Mouse (Mus musculus): ENCODE results near the gene B3gnt2.

Gene B3gnt2

DNA sequence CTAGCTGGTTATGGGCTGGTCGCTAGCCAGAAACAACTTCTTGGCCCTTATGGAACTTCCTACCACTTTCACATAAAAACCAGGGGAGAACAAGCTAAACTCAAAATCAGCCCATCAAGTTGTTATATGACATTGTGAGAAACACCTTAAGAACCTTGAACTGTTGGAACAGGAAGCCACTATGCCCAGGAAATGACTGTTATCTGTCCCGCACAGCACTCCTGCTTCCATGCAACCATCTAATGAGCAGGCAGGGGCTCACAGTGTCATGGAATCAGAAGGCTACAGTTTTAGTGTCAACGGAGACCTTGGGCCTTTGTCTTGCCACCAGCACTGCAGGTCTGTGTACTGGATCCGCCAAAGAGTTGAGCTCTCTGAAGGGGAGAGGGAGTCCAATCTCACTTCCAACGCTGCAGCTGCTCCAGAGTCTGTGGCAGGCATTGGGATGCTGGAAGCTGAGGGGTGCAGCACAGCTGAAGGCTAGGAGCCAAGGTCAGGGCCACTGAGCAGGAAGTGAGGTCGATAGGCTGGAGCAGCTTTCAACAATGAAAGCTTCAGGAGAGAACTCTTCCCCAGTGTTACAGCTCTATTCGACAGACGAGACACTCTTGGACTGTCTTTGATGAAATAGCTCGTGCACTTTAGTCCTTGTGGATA is 36.6 kb downstream of the B3gnt2 start:
- no peak for ATAC-seq (ENCODE audit: insufficient number of reproducible peaks, low FRiP score, low TSS enrichment)

DNA sequence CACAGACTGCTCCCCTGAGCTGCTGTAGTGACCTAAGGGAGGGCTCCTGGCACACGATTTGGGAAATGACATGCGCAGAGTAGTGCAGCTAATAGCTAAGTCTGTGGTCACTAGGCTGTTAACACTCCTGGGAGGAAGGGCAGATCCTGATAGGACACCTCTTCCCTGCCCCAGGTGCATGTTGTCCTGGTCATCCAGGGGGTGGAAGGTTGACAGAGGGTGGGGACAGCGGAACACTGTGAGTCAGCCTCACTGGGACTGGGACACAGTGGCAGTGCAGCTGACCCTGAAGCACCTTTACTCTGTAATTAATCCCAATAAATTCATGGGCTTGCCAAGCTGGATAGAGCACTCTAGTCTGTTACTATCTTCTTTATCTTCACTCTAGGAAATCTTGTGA is 39.5 kb downstream of the B3gnt2 start:
- ATAC-seq (ENCODE audit: insufficient number of reproducible peaks, low FRiP score, low TSS enrichment): no peak

DNA sequence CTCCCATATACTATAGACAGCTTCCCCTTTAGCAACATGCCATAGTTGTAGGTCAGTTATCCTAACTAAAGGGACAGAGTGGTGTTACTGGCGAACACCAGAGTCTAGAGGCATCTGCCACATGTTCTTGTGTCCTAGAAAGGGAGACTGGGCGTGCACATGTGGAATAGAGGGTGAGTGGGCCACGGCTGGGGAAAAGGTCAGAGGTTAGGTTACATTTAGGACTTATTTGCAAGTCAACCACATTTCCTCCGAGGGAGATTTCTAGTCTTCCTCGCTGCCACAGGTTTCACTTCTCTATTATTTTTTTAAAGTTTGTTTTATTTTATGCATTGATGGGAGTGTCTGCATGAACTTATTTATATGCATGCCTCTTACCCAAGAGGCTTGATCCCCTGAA is 42.4 kb downstream of the B3gnt2 start:
- ATAC-seq (ENCODE audit: insufficient number of reproducible peaks, low FRiP score, low TSS enrichment): no peak

- no peak for ATAC-seq (ENCODE audit: insufficient number of reproducible peaks, low FRiP score, low TSS enrichment)
Observed at GRCm38 (mm10) chr11:22815877-22816276, 44.9 kb downstream of the B3gnt2 start.

- no peak for ATAC-seq (ENCODE audit: insufficient number of reproducible peaks, low FRiP score, low TSS enrichment)
Observed at GRCm38 (mm10) chr11:22815143-22815542, 45.6 kb downstream of the B3gnt2 start.

GRCm38 (mm10) chr11:22813921-22814704 is 46.6 kb downstream of the B3gnt2 start:
- no peak for ATAC-seq (ENCODE audit: insufficient number of reproducible peaks, low FRiP score, low TSS enrichment)

GRCm38 (mm10) chr11:22813427-22813826 is 47.3 kb downstream of the B3gnt2 start:
- no peak for ATAC-seq (ENCODE audit: insufficient number of reproducible peaks, low FRiP score, low TSS enrichment)

DNA sequence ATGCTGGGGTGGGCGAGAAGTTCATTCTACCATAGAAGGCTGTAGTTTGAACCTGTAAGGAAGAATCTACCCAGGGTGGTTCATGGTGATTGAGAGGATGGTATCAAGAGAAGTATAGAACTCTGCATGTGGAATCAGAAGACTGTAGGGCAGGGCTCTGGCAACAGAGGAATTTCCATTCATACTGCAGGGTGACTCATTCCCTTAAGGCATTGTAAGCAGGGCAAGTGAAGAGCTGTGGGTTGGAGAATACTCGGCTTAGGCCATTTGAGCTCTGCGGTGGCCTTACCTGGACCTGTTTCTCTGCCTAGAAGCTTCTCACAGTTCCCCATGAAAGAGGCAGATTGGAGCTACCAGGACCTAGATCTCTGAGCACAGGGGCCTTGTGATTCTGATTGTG is 49.3 kb downstream of the B3gnt2 start:
- no peak for ATAC-seq (ENCODE audit: insufficient number of reproducible peaks, low FRiP score, low TSS enrichment)

GRCm38 (mm10) chr11:22809465-22810096 is 51.2 kb downstream of the B3gnt2 start:
- ATAC-seq (ENCODE audit: insufficient number of reproducible peaks, low FRiP score, low TSS enrichment): no peak

DNA sequence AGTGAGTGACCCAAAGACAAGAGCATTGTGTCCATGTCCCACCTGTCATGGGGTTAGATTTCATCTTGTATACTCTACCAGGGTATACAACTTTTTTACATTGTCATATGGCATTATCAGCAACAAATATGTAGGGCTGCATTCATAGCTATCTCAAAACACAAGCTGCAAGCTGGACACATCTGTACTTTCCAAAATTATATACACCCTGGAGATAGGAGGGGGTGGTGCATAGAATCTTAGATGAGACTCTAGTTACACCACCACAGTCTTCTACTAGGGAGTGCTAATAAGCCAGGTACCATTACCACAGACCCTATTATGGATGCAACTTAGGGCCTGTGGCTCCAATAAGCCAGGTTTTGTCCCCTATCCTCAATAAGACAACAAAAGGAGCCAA is 52.7 kb downstream of the B3gnt2 start:
- no peak for ATAC-seq (ENCODE audit: insufficient number of reproducible peaks, low FRiP score, low TSS enrichment)

- no peak for ATAC-seq (ENCODE audit: insufficient number of reproducible peaks, low FRiP score, low TSS enrichment)
Observed at GRCm38 (mm10) chr11:22805171-22805570, 55.6 kb downstream of the B3gnt2 start.

DNA sequence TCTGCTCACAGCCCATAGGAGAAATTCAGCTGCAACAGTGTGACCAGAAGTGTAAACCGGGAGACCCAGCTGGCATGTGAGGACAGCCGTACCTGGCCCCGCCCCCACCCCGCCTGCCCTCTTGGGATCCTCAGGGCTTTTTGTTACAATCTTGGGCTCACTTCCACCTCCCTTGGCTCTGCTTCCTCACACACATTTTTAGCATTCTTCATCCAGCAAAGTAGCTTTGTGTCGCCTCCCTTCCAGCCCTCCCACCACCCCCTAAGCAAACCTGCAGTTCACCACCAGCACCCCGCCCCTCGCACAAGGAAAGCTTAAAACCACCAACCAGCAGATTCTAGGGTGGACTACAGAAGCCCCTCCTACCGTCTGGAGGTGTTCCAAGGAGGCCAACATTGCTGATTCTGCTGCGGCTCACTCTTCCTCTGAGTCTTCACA is 60.8 kb downstream of the B3gnt2 start:
- ATAC-seq (ENCODE audit: insufficient number of reproducible peaks, low FRiP score, low TSS enrichment): no peak

DNA sequence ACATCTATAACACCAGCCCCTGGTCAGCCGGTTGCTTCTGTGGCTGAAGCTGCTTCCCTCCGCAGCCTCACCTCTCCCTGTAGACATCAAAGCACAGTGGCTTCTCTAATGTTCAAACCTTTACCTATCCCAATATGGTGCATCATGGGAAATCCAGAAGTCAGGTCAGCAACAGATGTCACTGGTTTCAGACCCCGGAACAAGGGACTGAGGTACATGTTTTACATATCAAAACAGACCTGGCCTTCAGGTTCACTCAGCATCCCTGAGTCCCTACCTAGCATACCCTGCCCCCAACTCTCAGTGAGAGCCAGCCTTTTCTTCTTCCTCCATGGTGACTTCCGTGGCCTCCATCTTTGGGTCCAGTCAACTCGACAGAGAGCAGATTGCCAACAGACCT is 61.8 kb downstream of the B3gnt2 start:
- no peak for ATAC-seq (ENCODE audit: insufficient number of reproducible peaks, low FRiP score, low TSS enrichment)

DNA sequence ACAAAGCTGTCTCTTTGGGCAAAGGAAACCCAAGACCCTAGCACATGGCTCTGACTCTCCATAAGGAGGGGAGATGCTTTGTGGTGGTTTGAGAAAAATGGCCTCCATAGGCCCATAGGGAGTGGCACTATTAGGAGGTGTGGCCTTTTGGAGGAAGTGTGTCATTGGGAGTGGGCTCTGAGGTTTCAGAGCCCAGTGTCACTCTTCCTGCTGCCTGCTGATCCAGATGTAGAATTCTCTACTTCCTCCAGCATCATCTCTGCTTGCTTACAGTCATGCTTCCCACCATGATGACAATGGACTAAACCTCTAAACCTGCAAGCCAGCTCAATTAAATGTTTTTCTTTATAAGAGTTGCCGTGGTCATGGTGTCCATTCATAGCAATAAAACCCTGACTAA is 66.0 kb downstream of the B3gnt2 start:
- no peak for ATAC-seq (ENCODE audit: insufficient number of reproducible peaks, low FRiP score, low TSS enrichment)

DNA sequence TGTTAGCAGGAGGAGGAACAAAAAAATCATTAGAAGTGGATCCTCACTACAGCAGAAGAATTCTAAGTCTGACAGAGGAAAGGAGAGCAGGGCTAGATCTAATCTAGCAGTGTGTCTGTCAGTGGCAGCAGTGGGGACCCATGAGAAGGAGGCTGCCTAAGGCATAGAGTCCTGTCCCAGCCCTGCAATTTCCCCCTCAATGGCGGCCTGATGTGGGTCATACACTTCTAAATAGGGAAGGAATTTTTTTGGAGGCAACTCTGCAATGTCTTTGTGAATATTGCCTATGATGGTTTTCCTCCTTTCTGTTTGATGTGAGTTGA is 66.9 kb downstream of the B3gnt2 start:
- ATAC-seq (ENCODE audit: insufficient number of reproducible peaks, low FRiP score, low TSS enrichment): no peak

GRCm38 (mm10) chr11:22793176-22793880 is 67.4 kb downstream of the B3gnt2 start:
- no peak for ATAC-seq (ENCODE audit: insufficient number of reproducible peaks, low FRiP score, low TSS enrichment)

DNA sequence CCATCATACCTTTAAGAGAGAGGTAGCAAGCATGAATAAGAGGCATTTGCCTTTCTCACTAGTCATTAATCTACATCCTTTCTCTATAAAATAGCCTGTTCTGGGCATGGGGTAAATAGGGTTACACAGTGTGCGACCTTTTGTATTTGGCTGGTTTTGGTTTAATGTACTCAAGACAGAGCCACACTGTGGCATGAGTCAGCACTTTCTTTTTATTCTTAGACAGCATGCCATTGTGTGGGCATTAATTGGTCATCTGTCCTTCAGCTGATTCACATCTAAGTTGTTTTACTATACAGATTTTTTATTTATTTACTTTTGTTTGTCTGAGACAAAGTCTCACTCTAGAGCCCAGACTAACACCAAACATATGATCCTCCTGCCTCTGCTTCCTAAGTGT is 68.6 kb downstream of the B3gnt2 start:
- ATAC-seq (ENCODE audit: insufficient number of reproducible peaks, low FRiP score, low TSS enrichment): no peak

DNA sequence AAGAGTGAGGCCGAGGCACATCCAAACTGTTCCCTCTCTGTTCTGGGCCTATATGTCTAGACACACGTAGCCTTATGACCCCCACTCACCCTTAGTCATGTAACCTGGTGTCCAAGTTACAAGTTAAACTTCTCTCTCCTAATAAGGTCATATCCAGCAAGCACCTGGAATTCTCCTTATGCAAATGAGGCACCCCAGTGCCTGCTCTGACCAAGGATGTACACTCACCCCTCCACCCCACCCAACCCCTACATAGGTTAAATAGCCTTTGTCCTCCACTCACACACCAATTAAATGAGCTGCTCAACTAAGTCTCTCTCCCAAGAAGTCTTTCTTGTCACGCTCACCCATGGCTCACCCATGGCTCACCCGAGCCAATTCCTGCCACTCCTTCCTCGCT is 69.0 kb downstream of the B3gnt2 start:
- no peak for ATAC-seq (ENCODE audit: insufficient number of reproducible peaks, low FRiP score, low TSS enrichment)

DNA sequence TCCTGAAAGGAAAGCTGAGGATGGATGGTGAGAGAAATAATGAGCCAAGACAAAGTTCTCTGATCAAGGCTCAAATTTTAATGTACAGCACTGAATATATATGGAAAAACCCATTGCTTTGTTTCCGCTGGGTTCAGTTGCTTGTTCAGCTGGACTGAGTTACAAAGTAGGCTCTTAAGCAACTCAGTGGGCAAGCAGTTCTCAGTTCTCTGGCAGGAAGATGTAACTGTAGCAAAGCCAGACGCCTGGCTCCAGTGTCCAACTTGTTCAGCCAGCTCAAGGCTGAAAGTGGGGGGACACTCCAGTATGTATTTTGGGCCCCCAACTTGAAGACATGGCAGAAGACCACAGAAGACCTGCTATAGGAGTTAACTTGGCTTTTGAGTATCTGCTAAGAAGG is 72.9 kb downstream of the B3gnt2 start:
- no peak for ATAC-seq (ENCODE audit: insufficient number of reproducible peaks, low FRiP score, low TSS enrichment)

- no peak for ATAC-seq (ENCODE audit: insufficient number of reproducible peaks, low FRiP score, low TSS enrichment)
Observed at GRCm38 (mm10) chr11:22784477-22784876, 76.3 kb downstream of the B3gnt2 start.

- ATAC-seq (ENCODE audit: insufficient number of reproducible peaks, low FRiP score, low TSS enrichment): no peak
Observed at GRCm38 (mm10) chr11:22782705-22783124, 78.0 kb downstream of the B3gnt2 start.
